Mouse (Mus musculus): ENCODE measurements around the gene Gm6880. TPM values are rescaled to one million over a fixed set of nuclear protein-coding genes. Genes with fewer than 3 reads are reported as not detected.
"Not testable (repeated sequence)": the region's sequence is repeated elsewhere in the genome, so short reads cannot be mapped to it uniquely, and the experiment has no call there.

The Gm6880 gene
- not detected in 2 replicates for polyA plus RNA-seq (2014; fragmentation: Nextera tagmentation; extraction: Ambion mirVana)

DNA sequence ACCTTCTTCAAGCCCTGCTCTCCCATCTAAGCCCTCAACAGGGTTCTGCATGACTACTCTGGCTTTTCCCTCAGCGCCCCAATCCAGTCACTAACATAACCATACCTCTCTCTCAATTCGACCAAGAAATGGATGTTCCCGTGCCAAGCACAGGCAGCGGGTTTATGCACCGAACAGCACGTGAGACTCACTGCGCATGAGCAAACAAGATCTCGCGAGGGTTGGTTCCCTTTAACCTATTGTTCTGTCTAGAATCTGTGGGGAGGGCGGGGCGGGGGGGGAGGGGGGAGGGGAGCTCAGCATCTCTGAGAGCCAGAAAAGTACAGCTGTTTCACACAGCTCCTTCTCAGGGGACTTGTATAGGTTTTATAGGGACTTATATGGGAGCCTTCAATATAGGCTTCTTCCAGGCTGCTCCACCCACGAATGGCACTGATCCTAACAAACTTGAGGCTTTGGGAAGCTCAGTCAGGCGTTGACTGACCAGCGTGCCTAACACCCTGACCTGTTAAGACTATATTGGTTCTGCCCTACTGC is at the start of gene Gm6880:
Gene Gm6880 (minus strand): TSS at position 51 of the 537 bp plus-strand sequence.
- not testable (repeated sequence) for H3K9me3 ChIP-seq (ENCODE audit: control insufficient read depth, low read depth, low read length); H3K27ac ChIP-seq (ENCODE audit: low read length); H3K36me3 ChIP-seq (ENCODE audit: control insufficient read depth, insufficient read depth, low read length); ATAC-seq (ENCODE audit: insufficient number of reproducible peaks, insufficient read depth, low FRiP score, low read depth); H3K4me1 ChIP-seq (ENCODE audit: control insufficient read depth, insufficient read depth, low read length); H3K27me3 ChIP-seq (ENCODE audit: control insufficient read depth, insufficient read depth, low read length); H3K4me2 ChIP-seq (replicated peaks; ENCODE audit: low read depth, low read length); H3K9ac ChIP-seq (replicated peaks; ENCODE audit: low read depth, low read length); H3K4me3 ChIP-seq (ENCODE audit: low read depth, low read length)
- WGBS = 73% methylated on average over 13 of the region's 14 CpGs

DNA sequence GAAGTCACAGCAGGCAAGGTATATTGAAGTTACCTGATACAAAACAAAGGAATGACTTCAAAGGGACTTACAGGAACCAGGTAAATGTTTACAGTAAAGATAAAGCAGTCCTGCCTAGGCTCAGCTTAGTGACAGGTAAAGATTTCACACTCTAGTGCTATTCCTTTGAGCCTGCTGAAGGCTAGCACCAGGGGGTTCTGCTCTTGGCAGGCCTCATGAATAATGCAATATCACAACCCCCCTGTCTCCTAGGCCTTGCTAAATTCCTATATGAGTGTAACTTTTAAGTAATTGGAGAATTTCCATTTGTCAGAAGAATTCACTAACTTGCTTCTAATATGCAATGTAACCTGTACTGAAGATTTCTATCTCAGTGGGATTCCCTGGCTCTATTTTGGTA is 36.3 kb upstream of the Gm6880 start:
- ATAC-seq (ENCODE audit: insufficient number of reproducible peaks, insufficient read depth, low FRiP score, low read depth); H3K9ac ChIP-seq (replicated peaks; ENCODE audit: low read depth, low read length); H3K4me3 ChIP-seq (ENCODE audit: low read depth, low read length); H3K4me1 ChIP-seq (ENCODE audit: control insufficient read depth, insufficient read depth, low read length); H3K36me3 ChIP-seq (ENCODE audit: control insufficient read depth, insufficient read depth, low read length); H3K4me2 ChIP-seq (replicated peaks; ENCODE audit: low read depth, low read length); H3K27me3 ChIP-seq (ENCODE audit: control insufficient read depth, insufficient read depth, low read length); H3K9me3 ChIP-seq (ENCODE audit: control insufficient read depth, low read depth, low read length); H3K27ac ChIP-seq (ENCODE audit: low read length): not testable (repeated sequence)

DNA sequence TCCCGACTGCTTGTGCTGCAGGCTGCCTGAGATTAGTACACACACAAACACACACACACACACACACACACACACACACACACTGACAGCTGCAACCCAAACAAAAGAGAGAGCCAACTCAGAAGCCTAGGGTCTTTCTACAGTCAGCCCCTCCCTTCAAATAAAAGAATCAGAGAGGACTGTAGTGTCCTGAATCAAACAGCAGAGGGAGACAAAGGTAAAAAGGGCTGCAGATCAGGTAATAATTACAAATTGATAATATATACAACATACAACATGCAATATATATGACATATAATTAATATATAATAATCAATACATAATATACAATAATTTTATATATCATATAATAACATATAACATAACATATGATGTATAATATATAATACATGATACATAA is 15.9 kb upstream of the Gm6880 start:
- ATAC-seq (ENCODE audit: insufficient number of reproducible peaks, insufficient read depth, low FRiP score, low read depth) = no peak
- Histone ChIP-seq H3K9ac (replicated peaks; ENCODE audit: low read depth, low read length) (no peak overlapping the region), H3K36me3 (ENCODE audit: control insufficient read depth, insufficient read depth, low read length) (no peaks in the 10 kb centered on the region), H3K4me1 (ENCODE audit: control insufficient read depth, insufficient read depth, low read length) (no peaks in the 10 kb centered on the region), H3K4me2 (replicated peaks; ENCODE audit: low read depth, low read length) (no peak overlapping the region), H3K9me3 (ENCODE audit: control insufficient read depth, low read depth, low read length) (no peaks in the 10 kb centered on the region), H3K4me3 (ENCODE audit: low read depth, low read length) (no peak overlapping the region), H3K27ac (ENCODE audit: low read length) (no peak overlapping the region), H3K27me3 (ENCODE audit: control insufficient read depth, insufficient read depth, low read length) (no peaks in the 10 kb centered on the region)
- WGBS = 65% methylated on average over 1 of the region's 1 CpGs

- no peak overlapping the region for H3K9ac ChIP-seq (replicated peaks; ENCODE audit: low read depth, low read length)
- no peaks in the 10 kb centered on the region for H3K27me3 ChIP-seq (ENCODE audit: control insufficient read depth, insufficient read depth, low read length)
- no peaks in the 10 kb centered on the region for H3K36me3 ChIP-seq (ENCODE audit: control insufficient read depth, insufficient read depth, low read length)
- WGBS = 15% methylated on average over 4 of the region's 4 CpGs
- H3K4me3 ChIP-seq (ENCODE audit: low read depth, low read length) = no peak overlapping the region
- H3K4me2 ChIP-seq (replicated peaks; ENCODE audit: low read depth, low read length) = no peak overlapping the region
- no peak for ATAC-seq (ENCODE audit: insufficient number of reproducible peaks, insufficient read depth, low FRiP score, low read depth)
- H3K27ac ChIP-seq (ENCODE audit: low read length) = no peak overlapping the region
- H3K4me1 ChIP-seq (ENCODE audit: control insufficient read depth, insufficient read depth, low read length) = no peaks in the 10 kb centered on the region
- H3K9me3 ChIP-seq (ENCODE audit: control insufficient read depth, low read depth, low read length) = no peaks in the 10 kb centered on the region
Measured at GRCm38 (mm10) chrX:74452773-74453172, 28.4 kb downstream of the Gm6880 start.

DNA sequence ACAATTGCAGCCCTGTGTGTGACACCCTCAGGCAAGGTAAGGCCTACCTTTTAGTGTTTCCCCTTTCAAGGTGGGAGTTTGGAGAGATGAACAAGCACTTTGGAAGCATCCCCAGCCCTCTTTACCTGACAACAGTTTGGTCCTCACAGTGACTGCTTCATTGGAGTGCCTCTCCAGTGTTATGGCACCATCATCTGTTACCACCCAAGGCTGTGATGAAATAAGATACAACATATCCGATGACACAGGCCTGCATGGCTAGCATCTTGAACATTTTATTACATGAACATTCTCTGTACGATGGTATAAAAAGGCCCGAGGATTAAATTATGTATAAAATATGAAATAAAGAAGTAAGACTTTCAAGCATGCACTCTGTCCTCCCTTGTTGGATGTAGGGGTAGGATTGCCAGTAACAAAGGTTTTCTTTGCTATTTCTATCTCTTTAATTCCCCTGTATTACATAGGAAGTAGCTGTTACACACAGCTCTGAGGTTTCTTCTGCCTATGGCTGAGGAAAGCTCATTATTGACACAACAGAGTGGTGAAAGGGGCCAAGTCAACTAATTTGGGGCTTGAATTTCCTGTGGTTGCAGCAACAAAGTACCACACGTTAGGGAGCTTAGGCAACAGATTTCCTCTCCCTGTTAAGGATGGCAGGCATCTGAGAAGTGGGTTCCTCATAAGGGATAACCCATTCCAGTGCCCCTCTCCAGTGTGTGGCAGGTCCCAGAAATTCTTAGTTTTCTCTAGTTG is 29.9 kb downstream of the Gm6880 start:
- ATAC-seq (ENCODE audit: insufficient number of reproducible peaks, insufficient read depth, low FRiP score, low read depth) = no peak

More for the DNA sequence above, 29.9 kb downstream of the Gm6880 start:
- H3K4me2 ChIP-seq (replicated peaks; ENCODE audit: low read depth, low read length) = no peak overlapping the region
- no peak overlapping the region for H3K27ac ChIP-seq (ENCODE audit: low read length)
- WGBS = 79% methylated on average over 4 of the region's 4 CpGs
- H3K36me3 ChIP-seq (ENCODE audit: control insufficient read depth, insufficient read depth, low read length) = no peaks in the 10 kb centered on the region
- H3K9me3 ChIP-seq (ENCODE audit: control insufficient read depth, low read depth, low read length) = no peaks in the 10 kb centered on the region
- no peaks in the 10 kb centered on the region for H3K27me3 ChIP-seq (ENCODE audit: control insufficient read depth, insufficient read depth, low read length)
- H3K9ac ChIP-seq (replicated peaks; ENCODE audit: low read depth, low read length) = no peak overlapping the region
- no peak overlapping the region for H3K4me3 ChIP-seq (ENCODE audit: low read depth, low read length)
- H3K4me1 ChIP-seq (ENCODE audit: control insufficient read depth, insufficient read depth, low read length) = no peaks in the 10 kb centered on the region

Other genes starting within 250 kb of the Gm6880 start
- 515 and 563 TPM in 2 replicates for gene Flna, start 231.6 kb downstream of the Gm6880 start, polyA plus RNA-seq (2014; fragmentation: Nextera tagmentation; extraction: Ambion mirVana)
- gene Emd, start 226.7 kb downstream of the Gm6880 start, polyA plus RNA-seq (2014; fragmentation: Nextera tagmentation; extraction: Ambion mirVana) = 33.3 and 37.3 TPM in 2 replicates
- 893 and 924 TPM in 2 replicates for gene Rpl10, start 210.6 kb downstream of the Gm6880 start, polyA plus RNA-seq (2014; fragmentation: Nextera tagmentation; extraction: Ambion mirVana)
- 64.6 and 67.5 TPM in 2 replicates for gene Taz, start 199.5 kb downstream of the Gm6880 start, polyA plus RNA-seq (2014; fragmentation: Nextera tagmentation; extraction: Ambion mirVana)
- gene Dnase1l1, start 199.1 kb downstream of the Gm6880 start, polyA plus RNA-seq (2014; fragmentation: Nextera tagmentation; extraction: Ambion mirVana) = 17.3 and 18.7 TPM in 2 replicates
- gene Atp6ap1, start 184.3 kb downstream of the Gm6880 start, polyA plus RNA-seq (2014; fragmentation: Nextera tagmentation; extraction: Ambion mirVana) = 89.7 and 111 TPM in 2 replicates
- gene Gdi1, start 176.4 kb downstream of the Gm6880 start, polyA plus RNA-seq (2014; fragmentation: Nextera tagmentation; extraction: Ambion mirVana) = 182 and 193 TPM in 2 replicates
- gene Fam50a, start 168.4 kb downstream of the Gm6880 start, polyA plus RNA-seq (2014; fragmentation: Nextera tagmentation; extraction: Ambion mirVana) = 54.9 and 56.6 TPM in 2 replicates
- gene Plxna3, start 152.3 kb downstream of the Gm6880 start, polyA plus RNA-seq (2014; fragmentation: Nextera tagmentation; extraction: Ambion mirVana) = 16.7 and 17.4 TPM in 2 replicates
- 112 and 116 TPM in 2 replicates for gene Lage3, start 127.8 kb downstream of the Gm6880 start, polyA plus RNA-seq (2014; fragmentation: Nextera tagmentation; extraction: Ambion mirVana)
- 73.7 and 77.5 TPM in 2 replicates for gene Ubl4a, start 108.2 kb downstream of the Gm6880 start, polyA plus RNA-seq (2014; fragmentation: Nextera tagmentation; extraction: Ambion mirVana)
- 18.1 and 20.0 TPM in 2 replicates for gene Slc10a3, start 108.0 kb downstream of the Gm6880 start, polyA plus RNA-seq (2014; fragmentation: Nextera tagmentation; extraction: Ambion mirVana)
- 40.0 and 42.0 TPM in 2 replicates for gene Fam3a, start 88.1 kb downstream of the Gm6880 start, polyA plus RNA-seq (2014; fragmentation: Nextera tagmentation; extraction: Ambion mirVana)
- gene Ikbkg, start 88.1 kb downstream of the Gm6880 start, polyA plus RNA-seq (2014; fragmentation: Nextera tagmentation; extraction: Ambion mirVana) = 19.8 and 21.5 TPM in 2 replicates
- 78.4 and 79.1 TPM in 2 replicates for gene G6pdx, start 52.2 kb downstream of the Gm6880 start, polyA plus RNA-seq (2014; fragmentation: Nextera tagmentation; extraction: Ambion mirVana)
- gene Olfr1326-ps1, start 93.5 kb upstream of the Gm6880 start, polyA plus RNA-seq (2014; fragmentation: Nextera tagmentation; extraction: Ambion mirVana) = not detected in 2 replicates
- not detected in 2 replicates for gene Olfr1325, start 111.3 kb upstream of the Gm6880 start, polyA plus RNA-seq (2014; fragmentation: Nextera tagmentation; extraction: Ambion mirVana)
- gene Gm5640, start 164.2 kb upstream of the Gm6880 start, polyA plus RNA-seq (2014; fragmentation: Nextera tagmentation; extraction: Ambion mirVana) = not detected in 2 replicates